Mouse (Mus musculus): Measurements from ENCODE around the gene Prkn.

DNA sequence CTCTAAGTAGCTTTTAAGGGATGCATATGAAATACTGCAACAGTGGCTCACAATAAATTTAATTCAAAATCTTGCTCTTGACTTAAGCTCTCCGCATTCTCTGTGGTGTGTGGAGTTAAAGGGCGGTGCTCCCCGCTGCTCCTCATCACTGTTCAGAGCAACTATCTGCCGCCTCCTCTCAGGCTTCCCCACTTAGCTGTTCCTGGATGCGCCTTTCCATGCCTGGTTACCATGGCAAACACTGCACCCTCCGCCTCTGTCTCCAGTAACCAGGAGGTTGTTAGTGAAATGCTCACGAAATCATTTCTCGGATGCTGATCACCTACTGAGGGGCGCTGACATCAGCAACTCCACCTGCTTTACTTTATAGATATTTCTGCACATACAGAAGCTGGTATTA lies 1080.8 kb downstream of the Prkn start:
- TF ChIP-seq CTCF (IDR thresholded peaks at IDR 0.05; ENCODE audit: low read depth), result no peak
- TF ChIP-seq EP300 (optimal IDR thresholded peaks at IDR 0.05), result no peak
